Mouse (Mus musculus) cerebellum, postnatal 4 days (tissue): ENCODE data around the gene Zfp992.
"Not testable (repeated sequence)": the region's sequence is repeated elsewhere in the genome, so short reads cannot be mapped to it uniquely, and the experiment has no call there.

Experiments
- DNase-seq, 2 experiments: peaks; one replicate each; pipeline ENCODE4 v3.0.0; 2022; ENCODE audit warnings: low spot score in 2 of 2, mixed read lengths in 1 of 2

Gene Zfp992

DNA sequence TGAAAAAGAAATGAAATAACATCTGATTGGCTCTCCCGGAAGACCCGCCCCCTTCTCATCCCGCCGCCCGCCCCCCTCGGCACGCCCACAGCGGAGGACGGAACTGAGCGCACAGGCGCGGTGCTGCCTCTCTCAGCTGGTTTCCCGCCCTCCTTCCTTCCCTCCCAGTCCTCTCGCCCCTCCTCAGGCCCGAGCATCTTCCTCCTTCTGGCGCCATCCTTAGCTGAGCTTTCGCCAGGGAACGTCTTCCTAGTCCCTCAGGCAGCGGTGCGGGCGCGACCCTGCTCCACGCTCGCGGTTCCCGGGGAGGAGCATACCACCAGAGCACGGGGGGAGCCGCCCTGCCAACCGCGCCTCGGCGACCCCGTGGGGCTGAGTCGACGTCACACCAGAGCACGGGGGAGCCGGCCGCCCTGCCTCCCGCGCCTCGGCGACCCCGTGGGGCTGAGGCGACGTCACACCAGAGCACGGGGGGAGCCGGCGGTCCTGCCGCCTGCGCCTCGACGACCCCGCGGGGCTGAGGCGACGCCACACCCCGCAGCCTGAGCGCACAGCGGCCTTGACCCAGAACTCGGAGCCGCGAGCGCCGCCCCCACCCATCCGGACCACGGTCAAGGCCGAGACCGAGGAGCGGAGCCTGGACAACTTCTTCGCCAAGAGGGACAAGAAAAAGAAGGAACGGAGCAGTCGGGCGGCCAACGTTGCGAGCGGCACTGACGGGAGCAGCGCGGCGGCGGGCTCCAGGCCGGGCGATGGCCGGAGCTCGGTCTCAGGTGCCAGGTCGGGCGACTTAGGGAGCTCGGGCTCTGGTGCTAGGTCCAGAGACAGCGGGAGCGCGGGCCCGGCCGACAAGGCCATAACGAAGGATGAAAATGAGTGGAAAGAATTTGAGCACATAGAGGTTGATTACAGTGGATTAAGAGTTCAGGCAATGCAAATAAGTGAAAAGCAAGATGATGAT lies 26.2 kb downstream of the Zfp992 start:
- not testable (repeated sequence) for DNase-seq

DNA sequence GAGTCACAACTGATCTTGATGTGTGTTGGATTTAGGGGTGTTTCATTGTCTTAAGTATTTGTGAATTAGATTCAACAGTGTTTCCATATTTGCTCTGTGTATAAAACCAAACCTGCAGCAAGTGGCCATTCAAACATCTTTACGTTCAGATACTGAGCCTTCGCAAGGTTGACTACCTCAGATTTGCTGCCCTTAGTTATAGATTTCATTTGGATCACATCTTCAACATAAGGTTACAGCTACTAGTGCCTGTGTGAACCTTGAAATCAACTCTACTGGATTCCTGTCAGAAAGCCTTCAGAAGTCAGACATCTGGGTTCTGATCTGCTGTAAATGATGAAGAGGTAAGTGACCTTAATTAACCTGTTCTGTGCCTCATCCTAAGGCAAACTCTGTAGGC lies 27.4 kb downstream of the Zfp992 start:
- not testable (repeated sequence) for DNase-seq

DNA sequence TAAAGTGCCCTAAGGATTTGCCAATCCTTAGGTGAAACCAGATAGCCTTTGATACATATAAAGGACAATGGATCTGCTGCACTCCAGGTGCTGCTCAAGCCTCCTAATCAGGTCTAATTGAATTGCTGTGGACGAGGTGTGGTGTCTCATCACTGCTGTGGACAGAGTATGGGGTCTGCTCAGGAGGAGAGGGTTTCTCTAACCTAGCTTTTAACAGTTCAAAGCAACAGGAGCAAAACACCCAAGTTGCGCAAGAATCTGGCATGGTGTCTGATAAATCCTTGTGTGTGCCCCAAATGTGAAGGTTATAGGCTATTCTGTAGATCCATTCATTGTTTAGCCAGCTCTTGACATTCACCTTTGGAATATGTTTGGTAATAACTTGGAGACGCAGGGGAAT lies 28.1 kb downstream of the Zfp992 start:
- not testable (repeated sequence) for DNase-seq

DNA sequence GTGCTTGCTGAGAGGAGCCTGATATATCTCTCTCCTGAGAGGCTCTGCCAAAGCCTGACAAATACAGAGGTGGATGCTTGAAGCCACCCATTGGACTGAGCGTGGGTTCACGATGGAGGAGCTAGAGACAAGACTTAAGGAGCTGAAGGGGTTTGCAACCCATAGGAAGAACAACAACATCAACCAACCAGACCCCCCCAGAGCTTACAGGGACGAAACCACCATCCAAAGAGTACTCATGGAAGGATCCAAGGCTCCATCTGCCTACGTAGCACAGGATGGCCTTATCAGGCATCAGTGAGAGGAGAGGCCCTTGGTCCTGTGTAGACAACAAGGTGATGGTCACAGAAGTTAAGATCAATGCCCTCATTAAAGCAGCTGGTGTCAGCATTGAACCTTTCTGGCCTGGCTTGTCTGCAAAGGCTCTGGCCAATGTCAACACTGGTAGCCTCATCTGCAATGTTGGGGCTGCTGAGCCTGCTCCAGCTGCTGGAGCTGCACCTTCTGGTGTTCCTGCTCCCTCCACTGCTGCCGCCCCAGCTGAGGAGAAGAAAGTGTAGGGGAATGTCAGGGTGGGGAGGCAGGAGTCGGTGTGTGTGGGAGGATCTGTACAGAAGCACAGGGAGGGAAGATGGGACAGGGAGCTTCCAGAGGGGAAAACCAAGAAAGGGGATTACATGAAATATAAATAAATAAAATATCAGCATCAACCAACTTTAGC lies 31.7 kb downstream of the Zfp992 start:
- DNase-seq, result not testable (repeated sequence)

GRCm38 (mm10) chr4:146482546-146482945 lies 33.7 kb downstream of the Zfp992 start:
- DNase-seq, result not testable (repeated sequence)

GRCm38 (mm10) chr4:146483571-146484280 lies 34.9 kb downstream of the Zfp992 start:
- DNase-seq, result not testable (repeated sequence)

- not testable (repeated sequence) for DNase-seq
Observed at GRCm38 (mm10) chr4:146484676-146485075, 35.9 kb downstream of the Zfp992 start.

- DNase-seq, result not testable (repeated sequence)
Observed at GRCm38 (mm10) chr4:146485183-146485939, 36.5 kb downstream of the Zfp992 start.

- DNase-seq, result not testable (repeated sequence)
Observed at GRCm38 (mm10) chr4:146486753-146487152, 37.9 kb downstream of the Zfp992 start.

DNA sequence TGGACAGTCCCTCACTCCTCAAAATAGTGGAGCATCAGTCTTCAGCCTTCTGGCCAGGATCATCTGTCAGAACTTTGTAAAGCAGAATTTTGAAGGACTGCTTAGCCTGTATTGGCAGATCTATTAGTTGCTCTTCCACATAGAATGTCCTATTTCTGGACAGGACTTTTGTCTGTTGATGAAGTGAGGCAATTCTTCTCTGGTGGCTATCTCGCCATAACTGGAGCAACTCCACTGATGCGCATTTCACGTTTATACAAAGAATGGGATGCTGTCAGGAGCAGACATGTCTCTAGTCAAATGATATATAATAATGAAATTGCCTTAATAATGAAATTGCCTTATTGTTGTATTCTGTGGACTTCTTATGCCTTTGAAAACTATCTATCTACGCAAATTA lies 40.4 kb downstream of the Zfp992 start:
- DNase-seq, result not testable (repeated sequence)

GRCm38 (mm10) chr4:146491993-146492392 lies 43.2 kb downstream of the Zfp992 start:
- not testable (repeated sequence) for DNase-seq

DNA sequence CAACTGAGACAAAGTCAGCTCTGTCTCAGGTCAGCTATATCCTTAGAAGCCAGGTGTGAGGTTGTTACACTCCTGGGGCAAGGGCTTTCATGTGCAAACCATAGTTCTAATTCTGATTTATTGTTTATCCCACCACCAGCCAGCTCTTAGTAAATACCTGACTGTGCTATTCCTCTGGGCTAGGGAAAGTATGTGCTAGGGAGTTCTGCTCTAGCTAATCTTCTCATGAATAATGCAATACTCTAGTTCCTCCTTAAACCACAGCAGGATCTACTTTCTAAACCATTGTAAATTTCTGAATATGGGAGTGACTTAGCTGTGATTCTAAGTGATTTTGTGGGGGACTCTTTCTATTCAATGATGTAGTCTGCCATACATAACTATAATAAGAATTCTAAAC lies 43.6 kb downstream of the Zfp992 start:
- DNase-seq, result no peak

GRCm38 (mm10) chr4:146492851-146493250 lies 44.0 kb downstream of the Zfp992 start:
- DNase-seq, result no peak

DNA sequence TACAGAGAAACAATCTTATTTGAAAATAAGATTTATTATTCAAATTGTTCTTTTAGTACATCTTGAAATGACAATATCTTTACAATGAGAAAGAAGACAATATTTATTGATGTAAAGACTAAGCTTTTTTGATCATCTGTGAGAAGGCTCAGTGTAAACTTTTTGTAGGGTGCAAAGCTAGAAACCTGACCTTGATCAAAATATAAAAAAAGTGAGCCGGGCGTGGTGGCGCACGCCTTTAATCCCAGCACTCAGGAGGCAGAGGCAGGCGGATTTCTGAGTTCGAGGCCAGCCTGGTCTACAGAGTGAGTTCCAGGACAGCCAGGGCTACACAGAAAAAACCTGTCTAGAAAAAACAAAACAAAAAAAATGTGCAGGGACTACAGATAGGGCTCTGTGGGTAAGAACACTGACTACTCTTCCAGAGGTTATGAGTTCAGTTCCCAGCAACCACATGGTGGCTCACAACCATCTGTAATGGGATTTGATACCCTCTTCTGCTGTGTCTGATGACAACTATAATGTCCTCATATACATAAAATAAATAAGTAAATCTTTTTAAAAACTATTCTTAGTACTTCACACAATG lies 44.6 kb downstream of the Zfp992 start:
- DNase-seq, result not testable (repeated sequence)

- DNase-seq, result no peak
Observed at GRCm38 (mm10) chr4:146494980-146495379, 46.2 kb downstream of the Zfp992 start.

DNA sequence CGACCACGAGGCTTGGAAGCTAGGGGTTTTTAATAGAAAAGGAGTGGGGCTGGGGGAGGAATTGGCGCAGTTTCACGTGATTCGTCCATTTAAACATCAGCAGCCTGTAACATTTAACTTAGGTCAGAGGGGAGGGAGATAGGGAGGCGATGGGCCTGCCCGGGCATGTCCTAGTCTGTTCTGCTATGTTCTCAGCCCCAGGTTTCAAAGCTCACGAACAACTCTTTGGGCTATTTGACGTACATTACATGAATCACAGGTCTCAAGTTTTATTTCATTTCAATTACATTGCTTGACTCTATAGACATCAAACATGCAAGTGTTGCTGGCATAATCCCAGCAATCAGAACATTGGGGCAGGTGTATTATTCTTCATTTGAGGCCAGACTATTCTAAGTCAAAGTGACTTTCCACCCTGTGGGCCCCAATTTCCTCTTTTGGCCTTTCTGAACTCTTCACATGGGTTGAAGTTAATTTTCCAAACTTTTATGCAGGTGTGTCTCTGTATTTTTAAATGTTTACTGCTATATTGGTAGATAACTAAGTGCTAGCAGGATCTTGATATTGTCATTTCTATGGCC lies 49.0 kb downstream of the Zfp992 start:
- not testable (repeated sequence) for DNase-seq

GRCm38 (mm10) chr4:146501727-146502126 lies 52.9 kb downstream of the Zfp992 start, which contains the start of gene Zfp981:
TSS of gene Zfp981 (plus strand) at chr4:146502027.
- not testable (repeated sequence) for DNase-seq

DNA sequence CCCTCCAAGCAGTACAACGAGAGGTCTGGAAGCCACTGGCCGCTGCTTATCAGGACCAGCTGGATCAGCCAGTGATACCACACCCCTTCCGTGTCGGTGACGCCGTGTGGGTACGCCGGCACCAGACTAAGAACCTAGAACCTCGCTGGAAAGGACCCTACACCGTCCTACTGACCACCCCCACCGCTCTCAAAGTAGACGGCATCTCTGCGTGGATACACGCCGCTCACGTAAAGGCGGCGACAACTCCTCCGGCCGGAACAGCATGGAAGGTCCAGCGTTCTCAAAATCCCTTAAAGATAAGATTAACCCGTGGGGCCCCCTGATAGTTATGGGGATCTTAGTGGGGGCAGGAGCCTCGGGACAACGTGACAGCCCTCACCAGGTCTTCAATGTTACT lies 60.2 kb downstream of the Zfp992 start:
- DNase-seq, result not testable (repeated sequence)

GRCm38 (mm10) chr4:146511871-146512270 lies 63.0 kb downstream of the Zfp992 start:
- DNase-seq, result not testable (repeated sequence)

GRCm38 (mm10) chr4:146516474-146516873 lies 67.7 kb downstream of the Zfp992 start:
- DNase-seq, result no peak
